Mouse (Mus musculus): Measurements from ENCODE around the gene Serpinb2.

Serpinb2 gene

DNA sequence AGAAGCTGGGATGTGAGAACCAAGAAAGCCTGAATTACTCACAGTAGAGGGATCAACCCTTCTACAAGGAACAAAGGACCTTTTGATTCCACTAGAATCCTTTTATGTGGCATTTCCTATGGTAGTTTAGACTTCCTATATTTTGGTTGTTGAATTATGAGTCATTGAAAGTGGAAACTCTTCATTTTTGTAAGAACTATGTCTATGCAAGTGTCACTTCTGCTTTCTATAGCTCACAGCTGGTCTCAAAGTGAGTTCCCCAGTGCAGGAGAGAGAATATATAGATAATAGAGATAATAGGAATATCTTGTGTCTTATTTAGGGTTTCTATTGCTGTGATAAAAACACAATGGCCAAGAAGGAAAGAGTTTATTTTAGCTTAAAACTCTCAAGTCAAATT is 71.7 kb downstream of the Serpinb2 start:
- no peak for DNase-seq

DNA sequence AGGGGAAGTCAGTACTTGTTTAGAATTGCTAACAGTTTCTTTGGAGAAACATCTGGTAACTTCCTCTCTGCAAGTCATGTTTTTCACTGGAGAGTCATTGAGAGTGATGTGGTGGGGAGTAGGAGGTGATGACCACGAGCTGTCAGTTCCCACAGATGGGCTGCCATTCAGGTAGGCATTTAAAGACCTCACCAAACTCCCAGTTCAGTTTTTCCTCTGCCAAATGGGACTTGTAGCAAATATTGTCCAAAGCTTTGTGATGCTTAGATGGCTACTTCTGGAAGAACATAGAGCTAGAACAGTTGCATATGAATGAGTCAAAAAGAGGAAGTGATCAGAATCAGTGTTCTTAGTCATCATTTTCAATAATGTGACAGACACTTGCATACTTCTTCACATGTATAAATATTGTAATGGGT is 72.7 kb downstream of the Serpinb2 start:
- DNase-seq, result no peak

DNA sequence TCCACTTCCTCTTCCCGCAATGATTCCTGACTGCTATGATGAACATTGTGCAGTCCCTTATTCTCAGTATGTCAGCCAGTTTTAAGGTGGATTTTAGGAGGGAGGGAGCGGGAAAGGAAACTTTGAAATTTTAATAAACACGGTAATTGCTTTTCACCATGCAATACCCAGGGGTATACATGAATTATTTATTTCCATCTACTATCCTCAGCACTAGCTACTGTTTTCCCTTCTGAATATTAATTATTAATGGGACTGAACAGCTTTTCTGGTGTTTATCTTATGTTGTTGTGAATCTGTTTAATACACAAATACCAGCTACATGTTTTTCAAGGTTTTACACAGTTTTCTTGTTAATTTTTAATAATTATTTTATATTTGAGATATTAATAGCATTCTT is 73.7 kb downstream of the Serpinb2 start:
- DNase-seq, result no peak

Data from kidney, postnatal 25 days (tissue).